Mouse (Mus musculus) liver, postnatal 0 days (tissue): Measurements from ENCODE around the gene 9430038I01Rik.

Experiments
- CTCF ChIP-seq: sonication (generic); IDR thresholded peaks from 2 replicates; pipeline ENCODE4 v1.5.1; 2016; ENCODE audit warnings: antibody characterized with exemption, low read depth
- EP300 ChIP-seq: IDR thresholded peaks from 2 replicates; pipeline ENCODE4 v1.6.1; 2016; ENCODE audit warnings: antibody characterized with exemption, low read depth, mild to moderate bottlenecking

DNA sequence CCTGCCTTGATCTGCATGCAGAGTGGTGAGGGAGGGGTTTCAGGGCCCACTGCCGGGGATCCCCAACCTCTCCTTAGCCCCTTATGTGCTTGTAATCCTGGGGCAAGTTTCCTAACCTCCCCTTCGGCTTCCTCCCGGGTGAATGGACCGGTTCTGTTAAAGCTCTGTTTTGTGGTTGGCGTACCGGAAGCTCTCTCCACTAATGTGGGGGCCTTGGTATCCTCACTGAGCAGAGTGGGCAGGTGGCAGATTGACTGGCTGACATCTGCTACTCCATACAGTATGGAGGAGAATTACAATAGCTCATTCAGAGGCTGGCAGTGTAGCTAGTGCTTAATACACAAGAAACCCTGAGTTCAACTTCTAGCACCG lies 27.6 kb upstream of the 9430038I01Rik start:
- TF ChIP-seq CTCF: no peak
- TF ChIP-seq EP300: no peak
